Mouse (Mus musculus) brain, embryonic 14.5 days (tissue): Measurements from ENCODE around the gene Sel1l.

Source experiments
- CTCF ChIP-seq: fragments of 200-500 bp; IDR thresholded peaks from 2 replicates; pipeline ENCODE4 v1.5.1; 2012; ENCODE audit warnings: inconsistent platforms, mild to moderate bottlenecking, moderate library complexity, borderline replicate concordance; ENCODE audit not compliant: insufficient read depth, insufficient read length; ENCODE audit errors: extremely low read depth
- POLR2A ChIP-seq: fragments of 200-500 bp; IDR thresholded peaks from 2 replicates; pipeline ENCODE4 v1.6.1; 2012; ENCODE audit warnings: mild to moderate bottlenecking, inconsistent platforms, borderline replicate concordance; ENCODE audit not compliant: poor library complexity, insufficient read depth, insufficient read length, severe bottlenecking; ENCODE audit errors: extremely low read depth

DNA sequence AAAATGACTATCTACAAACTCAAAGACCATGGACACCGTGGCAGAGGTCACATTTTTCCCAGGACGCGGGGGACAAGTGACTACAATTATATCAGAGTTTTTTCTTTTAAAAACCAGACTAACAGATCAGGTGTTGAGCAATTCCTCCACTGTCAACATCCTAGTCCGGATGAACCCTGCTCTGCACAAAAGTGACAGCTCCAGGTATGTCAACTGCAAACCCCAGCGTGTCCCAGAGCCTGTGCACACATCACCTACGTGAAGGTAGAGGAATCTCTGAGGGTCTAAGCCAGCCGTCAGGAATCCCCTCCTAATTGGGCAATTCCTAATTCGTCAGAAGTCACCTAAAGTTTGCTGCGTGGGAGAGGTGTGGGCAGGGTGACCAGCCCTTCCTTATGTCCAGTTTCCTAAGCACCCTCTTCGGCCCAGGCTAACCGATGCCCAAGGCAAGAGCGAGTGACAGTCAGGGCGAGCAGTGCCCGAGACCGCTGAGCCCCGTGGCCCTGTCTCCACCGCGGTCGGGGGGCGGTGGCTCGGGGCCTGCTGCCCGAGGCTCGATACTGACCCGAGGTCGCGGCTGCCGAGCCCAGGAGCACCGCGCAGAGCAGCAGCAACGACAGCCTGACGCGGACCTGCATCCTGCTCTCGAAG is 438 bp downstream of the Sel1l start:
- TF ChIP-seq POLR2A (no peak), CTCF (no peak)
